Mouse (Mus musculus): ENCODE measurements around the gene Pdss1. TPM values are rescaled to one million over a fixed set of nuclear protein-coding genes. Genes with fewer than 3 reads are reported as not detected.
"Not testable (repeated sequence)": the region's sequence is repeated elsewhere in the genome, so short reads cannot be mapped to it uniquely, and the experiment has no call there.

Pdss1 gene
- polyA plus RNA-seq, 1 experiment from 2014 or later: 27.3 TPM

- Histone ChIP-seq H3K27me3 (ENCODE audit: insufficient read depth, low read length) (no peaks in the 10 kb centered on the region), H3K4me3 (replicated peaks; ENCODE audit: low read depth, low read length) (no peak overlapping the region), H3K9ac (ENCODE audit: low read depth, low read length) (no peak overlapping the region), H3K9me3 (replicated peaks; ENCODE audit: low read length) (no peaks in the 10 kb centered on the region), H3K36me3 (ENCODE audit: insufficient read depth, low read length) (no peaks in the 10 kb centered on the region), H3K27ac (no peak overlapping the region), H3K4me1 (replicated peaks; ENCODE audit: insufficient read depth, low read length) (no peaks in the 10 kb centered on the region), H3K4me2 (ENCODE audit: low read length) (no peak overlapping the region)
- WGBS: 72% methylated on average over 7 of the region's 7 CpGs
- TF ChIP-seq CTCF (IDR thresholded peaks at IDR 0.05; ENCODE audit: low read depth): no peak
- DNase-seq (ENCODE audit: low spot score): no peak
- no peak for ATAC-seq (replicated peaks; ENCODE audit: low FRiP score, low read depth)
Observed at GRCm38 (mm10) chr2:22866894-22867424, 28.4 kb upstream of the Pdss1 start.

GRCm38 (mm10) chr2:22873159-22873558 is 22.2 kb upstream of the Pdss1 start:
- ATAC-seq (replicated peaks; ENCODE audit: low FRiP score, low read depth): no peak
- DNase-seq (ENCODE audit: low spot score): no peak
- WGBS: 83% methylated on average over 1 of the region's 1 CpGs
- H3K4me3 ChIP-seq (replicated peaks; ENCODE audit: low read depth, low read length): no peak overlapping the region
- no peak overlapping the region for H3K4me2 ChIP-seq (ENCODE audit: low read length)
- TF ChIP-seq CTCF (IDR thresholded peaks at IDR 0.05; ENCODE audit: low read depth): no peak
- no peak overlapping the region for H3K9ac ChIP-seq (ENCODE audit: low read depth, low read length)
- H3K27me3 ChIP-seq (ENCODE audit: insufficient read depth, low read length): no peaks in the 10 kb centered on the region
- H3K36me3 ChIP-seq (ENCODE audit: insufficient read depth, low read length): no peaks in the 10 kb centered on the region
- H3K9me3 ChIP-seq (replicated peaks; ENCODE audit: low read length): no peaks in the 10 kb centered on the region
- no peaks in the 10 kb centered on the region for H3K4me1 ChIP-seq (replicated peaks; ENCODE audit: insufficient read depth, low read length)
- H3K27ac ChIP-seq: no peak overlapping the region

- DNase-seq (ENCODE audit: low spot score): no peak
- Histone ChIP-seq H3K9ac (ENCODE audit: low read depth, low read length) (no peak overlapping the region), H3K4me3 (replicated peaks; ENCODE audit: low read depth, low read length) (no peak overlapping the region), H3K4me2 (ENCODE audit: low read length) (no peak overlapping the region), H3K4me1 (replicated peaks; ENCODE audit: insufficient read depth, low read length) (no peaks in the 10 kb centered on the region), H3K27ac (no peak overlapping the region), H3K36me3 (ENCODE audit: insufficient read depth, low read length) (no peaks in the 10 kb centered on the region), H3K27me3 (ENCODE audit: insufficient read depth, low read length) (no peaks in the 10 kb centered on the region), H3K9me3 (replicated peaks; ENCODE audit: low read length) (no peaks in the 10 kb centered on the region)
- WGBS: 46% methylated on average over 10 of the region's 10 CpGs
- ATAC-seq (replicated peaks; ENCODE audit: low FRiP score, low read depth): peak; percentile 93
- TF ChIP-seq CTCF (IDR thresholded peaks at IDR 0.05; ENCODE audit: low read depth): no peak
Observed at GRCm38 (mm10) chr2:22874628-22875027, 20.7 kb upstream of the Pdss1 start.

- Histone ChIP-seq H3K27me3 (ENCODE audit: insufficient read depth, low read length) (no peaks in the 10 kb centered on the region), H3K27ac (no peak overlapping the region), H3K4me1 (replicated peaks; ENCODE audit: insufficient read depth, low read length) (no peaks in the 10 kb centered on the region), H3K4me3 (replicated peaks; ENCODE audit: low read depth, low read length) (no peak overlapping the region), H3K36me3 (ENCODE audit: insufficient read depth, low read length) (no peaks in the 10 kb centered on the region), H3K4me2 (ENCODE audit: low read length) (no peak overlapping the region), H3K9me3 (replicated peaks; ENCODE audit: low read length) (no peaks in the 10 kb centered on the region), H3K9ac (ENCODE audit: low read depth, low read length) (no peak overlapping the region)
- DNase-seq (ENCODE audit: low spot score) (no peak), ATAC-seq (replicated peaks; ENCODE audit: low FRiP score, low read depth) (no peak)
- no peak for TF ChIP-seq CTCF (IDR thresholded peaks at IDR 0.05; ENCODE audit: low read depth)
- WGBS: 86% methylated on average over 3 of the region's 3 CpGs
Observed at GRCm38 (mm10) chr2:22876614-22877013, 18.7 kb upstream of the Pdss1 start.

- Histone ChIP-seq H3K9ac (ENCODE audit: low read depth, low read length) (no peak overlapping the region), H3K36me3 (ENCODE audit: insufficient read depth, low read length) (no peaks in the 10 kb centered on the region), H3K27me3 (ENCODE audit: insufficient read depth, low read length) (no peaks in the 10 kb centered on the region), H3K4me2 (ENCODE audit: low read length) (no peak overlapping the region), H3K9me3 (replicated peaks; ENCODE audit: low read length) (no peaks in the 10 kb centered on the region), H3K27ac (no peak overlapping the region), H3K4me1 (replicated peaks; ENCODE audit: insufficient read depth, low read length) (no peaks in the 10 kb centered on the region), H3K4me3 (replicated peaks; ENCODE audit: low read depth, low read length) (no peak overlapping the region)
- WGBS: 23% methylated on average over 1 of the region's 1 CpGs
- DNase-seq (ENCODE audit: low spot score) (no peak), ATAC-seq (replicated peaks; ENCODE audit: low FRiP score, low read depth) (no peak)
- no peak for TF ChIP-seq CTCF (IDR thresholded peaks at IDR 0.05; ENCODE audit: low read depth)
Observed at GRCm38 (mm10) chr2:22878781-22879180, 16.5 kb upstream of the Pdss1 start.

GRCm38 (mm10) chr2:22880726-22881125 is 14.6 kb upstream of the Pdss1 start:
- H3K36me3 ChIP-seq (ENCODE audit: insufficient read depth, low read length); H3K4me1 ChIP-seq (replicated peaks; ENCODE audit: insufficient read depth, low read length); H3K27ac ChIP-seq; ATAC-seq (replicated peaks; ENCODE audit: low FRiP score, low read depth); DNase-seq (ENCODE audit: low spot score); H3K4me2 ChIP-seq (ENCODE audit: low read length); H3K9me3 ChIP-seq (replicated peaks; ENCODE audit: low read length); H3K9ac ChIP-seq (ENCODE audit: low read depth, low read length); H3K4me3 ChIP-seq (replicated peaks; ENCODE audit: low read depth, low read length); H3K27me3 ChIP-seq (ENCODE audit: insufficient read depth, low read length): not testable (repeated sequence)
- WGBS: 81% methylated on average over 3 of the region's 3 CpGs

GRCm38 (mm10) chr2:22894932-22895281 is 415 bp upstream of the Pdss1 start:
- Histone ChIP-seq H3K9me3 (replicated peaks; ENCODE audit: low read length) (no peaks in the 10 kb centered on the region), H3K4me2 (ENCODE audit: low read length) (peak overlapping the region; percentile 68), H3K4me3 (replicated peaks; ENCODE audit: low read depth, low read length) (peak overlapping the region; percentile 83), H3K27ac (peak overlapping the region; percentile 77), H3K4me1 (replicated peaks; ENCODE audit: insufficient read depth, low read length) (no peaks in the 10 kb centered on the region), H3K36me3 (ENCODE audit: insufficient read depth, low read length) (no peaks in the 10 kb centered on the region), H3K9ac (ENCODE audit: low read depth, low read length) (peak overlapping the region; percentile 78), H3K27me3 (ENCODE audit: insufficient read depth, low read length) (no peaks in the 10 kb centered on the region)
- WGBS: 21% methylated on average over 9 of the region's 9 CpGs
- ATAC-seq (replicated peaks; ENCODE audit: low FRiP score, low read depth): no peak
- no peak for DNase-seq (ENCODE audit: low spot score)
- TF ChIP-seq CTCF (IDR thresholded peaks at IDR 0.05; ENCODE audit: low read depth): no peak

Data from kidney, postnatal 0 days (tissue).